Mouse (Mus musculus) A20 (cell line): ENCODE measurements at regions not wholly inside any gene's neighbourhood (a gene's known extent, or its start where the extent isn't known, plus 50 kb on each side); places are given as distances from the start of the nearest gene placed in this dataset.
A peak's percentile ranks its signal among the peaks of the same experiment; 100 is the strongest.

Experiments used
- DNase-seq: peaks from one replicate; pipeline ENCODE4 v3.0.0-alpha.2; 2011; ENCODE audit warnings: low read depth, low spot score

DNA sequence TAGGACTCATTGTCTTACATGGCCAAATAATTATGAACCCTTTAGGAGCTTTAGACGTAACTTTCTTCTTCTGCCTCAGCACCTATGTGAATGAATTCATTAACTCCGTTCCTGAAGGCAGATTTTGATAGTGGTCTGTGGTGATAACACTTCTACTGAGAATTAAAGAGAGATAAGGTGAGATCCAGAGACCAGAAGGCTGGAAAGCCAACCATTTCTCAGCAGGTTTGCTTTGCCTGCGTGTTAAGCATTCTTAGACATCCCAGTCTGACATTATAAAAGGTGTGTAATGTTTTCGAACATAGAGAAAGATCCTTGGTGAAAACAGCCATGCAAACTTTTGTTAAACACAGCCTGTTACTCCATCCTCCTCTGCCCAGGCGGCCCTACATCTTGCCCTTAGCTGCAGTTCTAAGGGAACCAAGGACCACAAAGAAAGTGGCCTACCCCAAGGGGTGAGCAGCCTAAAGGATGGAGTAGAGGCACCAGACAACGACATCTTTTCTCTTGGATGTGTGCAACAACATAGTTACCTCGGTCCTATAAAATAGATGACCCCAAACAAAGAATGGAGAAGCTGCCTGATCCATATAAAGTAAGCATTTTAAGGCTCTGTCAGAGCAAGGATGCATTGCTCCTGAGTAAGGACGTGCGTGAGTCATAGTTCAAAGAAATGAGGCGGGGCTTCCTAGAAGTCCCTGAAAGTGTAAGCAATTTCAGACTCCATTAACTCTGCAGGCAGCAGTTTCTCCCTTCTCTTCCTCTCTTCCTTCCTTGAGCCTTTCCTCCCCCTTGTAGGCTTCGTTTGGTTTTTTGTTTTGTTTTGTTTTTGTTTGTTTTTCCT lies 55.1 kb upstream of the Xpr1 start:
- DNase-seq = no peak

GRCm38 (mm10) chr1:155472956-155473646 lies 55.9 kb upstream of the Xpr1 start:
- DNase-seq = no peak

- DNase-seq = peak; percentile 50
Measured at GRCm38 (mm10) chr1:155474973-155475372, 57.8 kb upstream of the Xpr1 start.

- no peak for DNase-seq
Measured at GRCm38 (mm10) chr1:155476237-155476636, 59.0 kb upstream of the Xpr1 start.

DNA sequence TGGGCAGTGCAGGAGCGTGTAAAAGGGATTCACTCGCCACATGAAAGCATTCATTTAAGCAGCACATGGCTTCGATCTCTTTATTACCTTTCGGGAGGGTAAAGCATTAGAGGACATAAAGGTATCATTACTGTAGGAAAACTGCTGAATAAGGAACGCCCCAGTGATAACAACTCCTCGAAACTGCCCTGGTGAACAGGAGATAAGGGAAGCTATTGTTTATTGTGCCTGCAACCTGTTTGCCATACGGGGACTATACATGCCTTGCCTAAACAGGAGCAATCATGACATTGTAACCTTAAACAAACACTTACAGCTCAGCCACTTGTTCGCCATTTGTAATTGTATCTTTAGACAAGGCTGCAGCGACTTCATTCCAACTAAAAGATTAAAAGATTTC lies 64.9 kb upstream of the Xpr1 start:
- DNase-seq = no peak

DNA sequence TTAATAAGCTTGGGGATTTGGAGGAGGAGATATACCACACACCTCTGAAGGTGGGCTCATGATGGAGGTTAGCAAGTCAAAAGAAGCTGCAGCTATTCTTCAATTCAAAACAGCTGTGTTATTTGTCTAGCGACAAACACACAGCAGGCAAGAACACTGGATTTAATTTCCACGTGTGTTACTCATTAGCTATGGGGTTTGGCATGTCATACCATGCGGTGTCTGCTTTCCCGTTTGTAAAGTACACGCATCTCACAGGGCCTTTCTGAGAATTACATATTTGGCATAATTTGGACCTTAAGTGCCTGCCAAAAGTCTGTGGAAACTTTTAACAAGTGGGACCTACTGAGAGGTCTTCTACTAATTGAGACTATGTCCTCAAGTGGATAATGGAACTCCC lies 65.5 kb upstream of the Xpr1 start:
- DNase-seq = no peak

DNA sequence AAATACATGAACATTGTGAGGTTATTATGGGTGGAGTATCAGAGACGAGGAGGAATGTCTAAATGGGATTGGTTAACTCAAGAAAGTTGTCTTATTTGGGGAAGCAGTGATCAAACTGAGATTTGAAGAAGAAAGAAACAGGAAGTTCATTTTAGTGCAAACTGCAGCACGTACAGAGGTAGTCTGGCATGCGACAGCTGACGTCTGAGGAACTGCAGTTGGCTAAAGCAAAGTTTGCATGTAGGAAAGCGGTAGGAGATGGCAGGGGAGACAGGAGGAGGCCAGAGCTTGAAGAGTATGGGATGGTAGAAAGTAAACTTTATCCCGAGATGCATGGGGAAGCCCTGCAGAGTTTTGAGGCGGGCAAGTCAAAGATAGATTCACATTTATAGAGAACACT lies 66.5 kb upstream of the Xpr1 start:
- DNase-seq = peak; percentile 80

- DNase-seq = no peak
Measured at GRCm38 (mm10) chr1:155487796-155488195, 70.1 kb upstream of the Acbd6 start.

- DNase-seq = no peak
Measured at GRCm38 (mm10) chr1:155488966-155489661, 68.8 kb upstream of the Acbd6 start.

DNA sequence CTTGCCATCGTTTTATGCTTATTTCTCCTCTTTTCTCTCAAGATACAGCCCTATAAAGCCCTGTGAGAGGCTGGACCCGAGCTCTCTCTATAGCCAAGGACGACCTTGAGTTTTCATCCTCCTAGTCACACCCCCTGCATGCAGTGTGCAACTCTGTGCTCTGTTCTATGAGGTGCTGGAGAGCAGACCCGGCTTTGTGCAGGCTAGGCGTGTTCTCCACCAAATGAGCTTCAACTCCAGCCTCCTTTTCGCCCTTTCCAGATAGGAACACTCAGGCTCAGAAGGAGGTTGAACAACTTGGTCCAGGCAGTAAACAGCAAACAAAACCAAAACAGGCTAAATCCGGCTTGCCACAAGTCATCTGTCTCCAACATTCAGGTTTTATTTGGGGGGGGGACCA lies 67.8 kb upstream of the Acbd6 start:
- no peak for DNase-seq

DNA sequence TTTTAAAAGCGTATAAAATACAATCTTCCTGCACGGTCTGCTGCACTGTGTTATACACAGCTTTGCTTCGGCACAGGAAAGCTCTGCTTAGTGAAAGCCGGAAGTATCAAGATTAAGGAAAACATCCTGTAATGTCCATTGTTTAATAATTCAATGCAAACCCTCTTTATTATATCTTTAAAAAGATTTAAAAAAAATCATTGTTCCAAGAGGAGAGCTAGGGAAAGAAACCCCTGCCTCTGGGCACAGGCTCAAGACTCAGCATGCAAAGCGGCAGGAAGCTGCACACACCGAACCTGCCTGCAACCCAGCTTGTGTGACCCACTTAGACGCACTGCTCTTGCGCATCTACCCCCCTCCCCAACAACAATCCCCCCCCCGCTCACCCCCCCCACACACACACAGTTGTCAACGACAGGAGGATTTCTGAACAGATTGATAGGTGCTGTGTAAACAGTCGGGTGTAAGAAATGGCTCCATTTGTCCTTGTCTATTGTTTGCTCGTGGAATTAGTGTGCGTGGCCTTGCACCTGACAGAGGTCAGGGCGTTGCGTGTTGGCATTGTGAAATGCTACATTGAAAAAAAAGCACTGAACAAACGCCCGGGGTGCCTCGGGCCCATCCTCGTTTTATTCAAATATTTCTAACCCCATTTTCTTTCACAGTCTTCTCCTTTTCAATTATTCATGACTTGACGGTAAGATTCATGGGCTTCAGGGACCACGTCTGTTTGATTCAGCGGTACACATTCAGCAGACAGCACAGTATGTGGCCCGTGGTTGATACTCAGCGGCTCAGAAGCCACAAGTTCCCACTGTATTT lies 66.5 kb upstream of the Acbd6 start:
- DNase-seq = peak; percentile 52

DNA sequence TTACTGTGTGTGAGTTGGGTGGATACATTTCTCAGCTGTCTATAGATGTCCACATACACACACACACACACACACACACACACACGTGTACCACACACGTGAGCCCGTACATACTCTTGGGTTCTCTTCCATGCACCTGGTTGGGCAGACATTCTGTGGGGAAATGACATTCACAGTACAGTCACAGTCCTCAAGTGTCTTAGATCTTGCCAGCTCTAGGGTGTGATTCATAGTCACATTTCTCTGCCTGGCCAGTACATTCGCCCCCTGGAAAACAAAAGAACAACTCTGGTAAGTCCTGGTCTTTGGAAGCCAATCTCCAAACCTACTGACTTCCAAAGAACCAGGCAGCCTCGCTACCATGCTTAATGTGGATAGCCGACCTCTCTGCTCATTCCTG lies 64.6 kb upstream of the Acbd6 start:
- DNase-seq = no peak

DNA sequence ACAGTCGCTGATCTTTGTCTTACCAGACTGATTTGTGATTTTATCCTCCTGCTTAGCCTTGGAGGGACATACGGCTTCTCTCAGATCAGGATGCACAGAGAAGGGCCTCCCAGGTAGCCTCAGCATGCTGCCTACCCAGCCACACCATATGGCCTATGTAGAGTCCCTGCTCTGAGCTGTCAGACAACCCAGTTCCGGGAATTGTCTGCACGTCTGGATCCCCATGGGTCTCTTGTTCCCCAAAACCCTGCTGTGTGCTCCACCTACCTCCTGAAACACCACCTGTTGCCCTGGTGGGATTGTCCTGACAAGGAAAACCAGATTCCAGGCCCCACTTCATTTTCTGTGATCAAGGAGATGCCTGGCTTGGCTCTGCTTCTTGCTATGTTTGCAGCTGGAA lies 64.1 kb upstream of the Acbd6 start:
- DNase-seq = no peak

- no peak for DNase-seq
Measured at GRCm38 (mm10) chr1:155494347-155494746, 63.6 kb upstream of the Acbd6 start.

DNA sequence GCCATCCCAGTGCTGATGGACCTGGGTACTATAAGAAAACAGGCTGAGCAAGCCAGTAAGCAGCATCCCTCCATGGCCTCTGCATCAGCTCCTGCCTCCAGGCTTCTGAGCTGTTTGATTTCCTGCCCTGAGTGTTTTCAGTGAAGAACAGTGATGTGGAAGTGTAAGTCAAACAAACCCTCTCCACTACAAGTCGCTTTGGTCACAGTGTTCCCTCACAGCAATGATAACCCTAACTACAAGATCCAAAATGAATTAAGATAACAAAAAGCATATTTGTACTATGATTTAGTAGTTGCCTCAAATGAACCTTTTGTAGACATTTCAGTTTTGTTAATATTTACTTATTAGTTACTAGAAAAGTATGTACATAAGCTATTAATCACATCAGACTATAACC lies 58.2 kb upstream of the Acbd6 start:
- DNase-seq = no peak

- DNase-seq = no peak
Measured at GRCm38 (mm10) chr1:155502867-155503266, 55.1 kb upstream of the Acbd6 start.

DNA sequence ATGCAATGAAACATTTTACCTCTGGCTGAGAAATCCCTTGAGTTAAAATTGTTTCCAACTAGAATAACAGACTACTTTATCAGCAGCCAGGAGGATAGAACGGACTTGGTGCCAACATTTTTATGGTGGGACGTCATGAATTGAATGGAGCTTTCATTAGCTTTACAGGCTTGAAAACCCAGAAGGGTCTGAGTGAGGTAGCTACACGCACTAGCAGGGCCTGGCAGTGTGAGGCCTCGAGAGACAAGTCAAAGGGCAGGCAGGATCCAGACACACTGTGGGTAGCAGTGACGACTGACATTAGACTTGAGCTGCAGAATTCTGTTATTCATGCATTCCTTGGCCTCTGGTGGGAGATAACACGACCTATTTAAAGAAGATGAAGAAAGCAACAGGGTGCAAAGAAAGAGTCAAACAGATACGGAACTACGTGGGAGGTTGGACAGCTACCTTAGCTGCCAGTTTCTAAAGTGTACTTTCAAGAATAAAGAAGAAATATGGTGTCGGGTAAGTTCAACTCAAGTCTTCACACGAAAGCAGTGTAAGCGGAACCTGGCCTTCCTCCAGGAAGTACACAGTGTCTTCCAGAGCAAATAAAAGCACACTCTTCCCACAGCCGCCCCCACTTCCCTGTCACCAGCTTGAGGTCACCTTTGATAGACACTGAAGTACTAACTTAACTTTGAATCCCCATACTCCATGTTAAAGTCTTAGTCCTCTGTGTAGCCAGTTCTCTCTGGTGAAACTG lies 53.2 kb upstream of the Acbd6 start:
- no peak for DNase-seq

DNA sequence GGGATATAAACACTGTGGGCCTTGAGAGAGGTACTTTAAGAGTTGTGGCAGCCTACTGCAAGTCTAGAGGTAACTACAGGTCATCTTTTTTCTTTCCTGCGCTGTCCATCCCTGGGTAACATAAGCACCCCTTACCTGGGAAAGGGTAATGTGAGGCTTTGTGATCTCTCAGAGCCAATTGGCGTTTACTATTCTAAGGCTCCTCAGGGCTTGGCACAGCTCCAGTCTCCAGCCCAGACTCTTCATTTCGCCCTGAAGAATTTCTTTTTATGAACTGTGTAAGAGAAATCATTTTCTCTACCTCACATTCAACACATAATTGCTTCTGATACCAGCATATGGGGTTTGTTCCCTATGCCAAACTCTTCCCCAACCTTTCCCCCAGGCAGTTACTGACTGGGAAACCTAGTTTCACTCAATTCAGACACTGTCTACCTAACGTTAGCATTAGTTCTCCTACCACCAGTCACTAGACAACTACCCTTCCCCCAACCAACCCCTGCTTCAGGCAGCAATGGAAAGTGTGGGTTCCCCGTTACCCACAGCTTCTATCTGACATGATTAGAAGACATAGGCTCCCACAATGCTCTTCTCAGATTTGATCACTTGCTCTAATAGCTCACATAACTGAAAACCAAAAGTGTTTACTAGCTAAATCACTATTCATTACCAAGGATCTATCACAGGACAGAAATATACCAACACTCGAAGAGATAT lies 52.4 kb upstream of the Acbd6 start:
- no peak for DNase-seq
